Mouse (Mus musculus) thymus, adult 2 months (tissue): ENCODE results near the gene Gm20388.

ENCODE experiments used
- CTCF ChIP-seq: fragments of 200-500 bp; IDR thresholded peaks from 2 replicates; pipeline ENCODE4 v1.5.1; 2012; ENCODE audit warnings: mild to moderate bottlenecking, control low read depth, low read length, moderate library complexity, borderline replicate concordance; ENCODE audit not compliant: control insufficient read depth, poor library complexity, insufficient read depth; ENCODE audit errors: extremely low read depth
- POLR2A ChIP-seq: fragments of 200-500 bp; IDR thresholded peaks from 2 replicates; pipeline ENCODE4 v1.6.1; 2012; ENCODE audit warnings: mild to moderate bottlenecking, low read length, control low read depth, moderate library complexity; ENCODE audit not compliant: control insufficient read depth, poor library complexity, insufficient read depth; ENCODE audit errors: extremely low read depth

DNA sequence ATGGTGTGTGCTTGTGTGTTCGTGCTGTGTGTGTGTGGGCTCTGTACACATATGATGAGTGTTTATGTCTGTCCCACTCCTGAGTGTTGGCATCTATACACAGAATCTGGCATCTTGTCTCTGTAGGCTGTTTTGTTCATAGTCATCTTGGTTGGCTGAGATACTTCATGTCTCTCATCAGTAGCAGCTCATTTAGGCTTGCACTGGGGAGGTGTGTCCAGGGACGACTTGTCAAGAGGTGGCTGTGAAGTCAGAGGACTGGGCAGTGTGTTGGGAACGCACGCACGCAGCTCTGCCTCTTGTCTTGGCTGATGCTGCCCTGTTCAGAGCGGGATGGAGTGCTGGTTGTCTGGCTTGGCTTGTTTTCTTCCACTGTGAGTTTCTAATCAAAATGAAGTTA, 4359.9 kb downstream of the Gm20388 start:
- no peak for TF ChIP-seq CTCF
- no peak for TF ChIP-seq POLR2A
